Mouse (Mus musculus) megakaryocyte, embryonic 14.5 days (primary cell): ENCODE data around the gene Atf7ip. TPM values are rescaled to one million over a fixed set of nuclear protein-coding genes. Genes with fewer than 3 reads are reported as not detected.

ENCODE experiments used
- H3K27me3 ChIP-seq: replicated peaks from 2 replicates; pipeline ENCODE3; 2012; ENCODE audit warnings: inconsistent platforms
- H3K36me3 ChIP-seq: replicated peaks from 2 replicates; pipeline ENCODE3; 2012; ENCODE audit warnings: low read length, inconsistent platforms, mixed read lengths
- H3K4me1 ChIP-seq: 2 replicates; pipeline ENCODE4 v1.6.1; 2012; ENCODE audit warnings: inconsistent platforms
- H3K4me3 ChIP-seq: replicated peaks from 2 replicates; pipeline ENCODE3; 2012; ENCODE audit warnings: moderate library complexity, mild to moderate bottlenecking, inconsistent platforms
- H3K9me3 ChIP-seq: 2 replicates; pipeline ENCODE4 v1.6.1; 2012; ENCODE audit warnings: inconsistent platforms
- FLI1 ChIP-seq: IDR thresholded peaks from 2 replicates; pipeline ENCODE4 v1.6.1; 2012; ENCODE audit warnings: low read length, inconsistent platforms, mixed read lengths
- GATA1 ChIP-seq: IDR thresholded peaks from 3 replicates; pipeline ENCODE4 v1.6.1; 2012; ENCODE audit warnings: mixed read lengths, low read length, inconsistent platforms, borderline replicate concordance
- polyA plus RNA-seq: library from polyadenylated mRNA; stranded (reverse); fragments of >175 nt; gene quantifications from 2 replicates; pipeline ENCODE4 v1.2.3, GENCODE M21; 2012; ENCODE audit warnings: low replicate concordance; ENCODE audit not compliant: insufficient read depth

The Atf7ip gene
- polyA plus RNA-seq, 1 experiment = 12.1 TPM

DNA sequence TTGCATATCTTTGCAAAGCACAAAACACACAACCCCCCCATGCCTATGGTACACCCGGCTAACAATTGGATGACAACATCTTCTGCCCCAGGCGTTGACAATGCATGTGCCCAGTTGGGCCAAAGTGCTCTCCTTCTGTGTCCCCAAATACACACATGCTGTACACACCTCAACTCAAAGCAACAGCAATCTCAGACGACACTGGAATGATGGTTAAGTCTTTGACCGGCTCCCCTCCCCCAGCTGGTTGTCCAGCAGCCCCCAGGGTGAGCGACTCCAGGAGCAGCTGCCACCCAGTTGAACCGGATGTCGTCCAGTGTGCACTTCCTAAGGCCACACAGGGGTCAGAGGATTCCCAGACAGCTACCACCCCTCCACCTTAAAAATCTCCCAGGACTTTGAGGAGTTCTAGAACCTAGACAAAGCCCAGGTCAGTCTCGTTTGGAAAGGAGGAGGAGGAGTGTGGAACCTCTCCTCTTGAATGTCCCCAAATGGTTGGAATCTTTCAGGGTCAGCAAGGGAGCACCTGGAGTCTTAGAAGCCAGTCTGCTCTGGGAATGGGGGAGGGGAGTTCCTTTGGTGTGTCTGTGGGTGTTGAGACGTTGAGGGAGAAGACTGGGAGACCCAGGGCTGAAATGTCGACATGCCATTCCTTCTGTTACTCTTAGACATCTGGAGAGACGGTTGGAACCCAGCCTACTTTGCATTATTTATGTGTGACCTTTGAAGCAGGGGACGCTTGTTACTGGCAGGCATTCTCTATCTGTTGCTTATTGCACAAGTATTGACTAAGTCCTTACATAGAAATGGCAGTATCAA is 36.8 kb upstream of the Atf7ip start:
- Histone ChIP-seq H3K27me3 (no peaks in the 10 kb centered on the region), H3K4me1 (peaks cover 73% of the 10 kb centered on the region), H3K36me3 (peaks cover 10% of the 10 kb centered on the region), H3K9me3 (no peaks in the 10 kb centered on the region), H3K4me3 (peak overlapping the region; percentile 84)
- TF ChIP-seq GATA1 = no peak
- no peak for TF ChIP-seq FLI1

DNA sequence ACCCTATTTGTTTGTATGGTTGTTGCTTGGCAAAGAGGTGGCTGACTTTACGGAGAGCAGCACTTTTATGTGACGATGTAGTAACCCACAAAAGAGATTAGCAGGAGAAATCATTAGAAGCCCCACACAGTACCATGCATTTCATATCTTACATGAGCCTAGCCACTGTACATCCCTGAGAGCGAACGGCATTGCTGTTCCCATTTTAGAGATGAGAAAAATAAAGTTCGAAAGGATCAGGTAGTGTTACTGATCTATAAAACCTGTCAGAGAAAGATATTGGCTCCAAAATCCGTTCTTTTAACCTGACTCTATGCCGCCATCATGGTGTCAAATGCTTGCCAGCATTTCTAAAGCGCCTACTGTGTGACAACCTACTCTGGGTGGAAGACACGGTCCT is 36.2 kb upstream of the Atf7ip start:
- no peak overlapping the region for H3K4me3 ChIP-seq
- no peaks in the 10 kb centered on the region for H3K9me3 ChIP-seq
- H3K4me1 ChIP-seq = peaks cover 67% of the 10 kb centered on the region
- peaks cover 10% of the 10 kb centered on the region for H3K36me3 ChIP-seq
- no peak for TF ChIP-seq GATA1
- H3K27me3 ChIP-seq = no peaks in the 10 kb centered on the region

DNA sequence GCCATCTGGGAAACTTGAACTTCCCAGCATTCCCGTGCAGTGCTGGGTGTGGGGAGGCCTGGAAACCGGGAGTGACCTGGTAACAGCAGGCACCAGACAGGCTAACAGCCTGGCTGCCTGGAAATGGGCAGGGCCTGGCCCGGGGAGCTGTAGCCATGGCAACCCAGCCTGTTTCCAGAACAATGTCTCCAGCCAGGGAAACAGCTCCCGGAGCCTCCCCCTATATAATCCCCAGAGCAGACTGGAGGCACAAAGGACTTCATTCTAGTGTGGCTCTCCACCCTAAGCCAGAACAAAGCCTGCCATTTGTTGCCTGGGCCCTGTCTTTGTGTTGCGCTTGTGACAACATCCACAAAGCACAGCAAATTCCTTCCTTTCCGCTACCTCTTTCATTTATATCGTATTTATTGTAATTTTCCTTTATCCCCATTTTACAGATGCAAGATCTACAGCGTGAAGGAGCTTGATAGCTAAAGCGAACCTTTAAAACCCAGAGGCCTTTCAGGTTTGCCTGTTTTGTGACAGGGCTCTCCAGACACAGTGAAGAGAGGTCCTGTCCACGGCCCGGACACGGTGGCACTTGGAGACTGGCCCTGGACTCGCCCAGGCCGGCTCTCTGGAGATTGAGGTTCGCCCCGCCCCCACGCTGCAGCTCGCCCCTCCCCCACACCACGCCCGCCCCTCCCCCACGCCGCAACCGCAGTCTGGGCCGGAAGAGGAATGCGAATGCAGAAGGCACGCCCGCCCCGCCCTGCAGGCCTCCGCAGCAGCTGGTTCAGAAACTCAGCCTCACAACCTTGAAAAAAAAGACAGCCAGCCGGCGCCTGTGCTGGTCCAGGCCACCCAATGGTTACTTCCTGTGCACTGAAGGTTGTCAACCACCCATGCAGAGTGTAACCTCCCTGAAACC is 35.4 kb upstream of the Atf7ip start:
- H3K27me3 ChIP-seq = no peaks in the 10 kb centered on the region
- H3K4me3 ChIP-seq = peak overlapping the region; percentile 65
- peaks cover 59% of the 10 kb centered on the region for H3K4me1 ChIP-seq
- H3K36me3 ChIP-seq = peaks cover 10% of the 10 kb centered on the region
- TF ChIP-seq GATA1 (no peak), FLI1 (no peak)
- H3K9me3 ChIP-seq = no peaks in the 10 kb centered on the region

DNA sequence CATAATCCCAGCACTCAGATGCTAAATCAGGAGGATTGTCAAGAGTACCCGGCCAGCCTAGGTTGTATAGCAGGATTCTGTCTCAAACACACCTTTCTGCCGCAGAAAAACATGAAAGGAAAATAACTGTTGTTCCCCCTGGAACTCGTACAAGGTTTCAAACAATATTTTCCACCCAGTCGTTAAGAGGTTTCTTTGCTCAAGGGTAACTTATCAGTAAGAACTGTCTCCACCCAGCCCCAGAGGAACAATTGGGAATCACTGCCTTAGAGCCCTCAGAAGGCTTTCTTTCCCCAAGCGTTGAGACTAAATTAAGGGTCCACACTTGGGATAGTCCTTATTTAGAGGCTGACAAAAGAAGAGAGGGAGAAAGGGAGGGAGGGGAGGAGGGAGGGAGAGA is 34.4 kb upstream of the Atf7ip start:
- Histone ChIP-seq H3K9me3 (no peaks in the 10 kb centered on the region), H3K27me3 (no peaks in the 10 kb centered on the region), H3K36me3 (peaks cover 10% of the 10 kb centered on the region), H3K4me3 (no peak overlapping the region), H3K4me1 (peaks cover 49% of the 10 kb centered on the region)
- TF ChIP-seq GATA1 (no peak), FLI1 (no peak)

DNA sequence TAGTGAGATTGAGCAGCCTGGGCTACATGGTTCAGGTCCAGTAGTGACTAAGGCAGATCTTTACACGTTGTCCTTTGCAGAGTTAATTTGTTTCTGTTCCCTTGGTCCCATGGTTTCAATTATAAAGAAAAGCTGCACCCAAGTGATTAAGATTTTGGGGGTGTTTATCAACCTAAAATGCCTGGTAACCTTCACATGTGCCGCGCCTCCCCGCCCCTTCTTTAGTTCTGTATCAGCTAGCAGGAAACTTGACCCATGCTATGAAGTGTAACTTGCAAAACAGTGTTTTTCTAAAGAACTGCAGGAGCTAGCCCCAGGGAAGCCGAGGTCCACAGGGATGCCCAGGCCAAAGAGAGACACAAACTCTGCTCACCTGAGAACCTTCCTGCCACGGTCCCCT is 33.2 kb upstream of the Atf7ip start:
- Histone ChIP-seq H3K27me3 (no peaks in the 10 kb centered on the region), H3K4me3 (no peak overlapping the region), H3K4me1 (peaks cover 37% of the 10 kb centered on the region), H3K36me3 (peaks cover 10% of the 10 kb centered on the region), H3K9me3 (no peaks in the 10 kb centered on the region)
- TF ChIP-seq GATA1 (no peak), FLI1 (no peak)

DNA sequence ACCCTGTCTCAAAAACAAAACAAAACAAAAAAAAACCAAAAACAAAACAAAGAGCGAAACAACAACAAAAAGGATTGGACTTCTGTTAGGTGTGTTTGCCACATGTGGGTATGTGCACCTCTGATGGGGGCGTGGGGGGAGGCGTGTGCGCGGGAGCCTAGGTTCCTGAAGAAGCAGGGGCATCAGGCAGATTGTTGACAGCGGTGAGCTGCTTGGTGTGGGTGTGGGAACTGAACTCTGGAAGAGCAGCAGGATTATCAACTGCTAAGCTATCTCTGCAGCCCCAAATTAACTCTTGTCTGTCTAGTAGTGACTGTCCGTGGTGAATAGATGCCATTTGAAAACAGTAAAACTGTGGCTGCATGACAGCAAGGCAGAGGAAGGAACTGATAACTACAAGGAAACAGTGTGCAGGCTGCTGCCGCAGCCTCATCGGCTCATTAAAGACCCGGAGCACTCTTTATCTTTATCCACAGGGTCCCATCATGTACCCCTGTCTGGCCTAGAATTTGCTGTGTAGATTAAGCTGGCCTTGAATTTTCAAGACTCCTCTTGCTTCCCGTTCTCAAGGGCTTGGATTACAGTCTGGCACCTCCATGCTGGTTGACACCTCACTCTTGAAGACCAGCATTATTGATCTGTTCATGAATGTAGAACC is 32.4 kb upstream of the Atf7ip start:
- Histone ChIP-seq H3K36me3 (peaks cover 10% of the 10 kb centered on the region), H3K4me3 (no peak overlapping the region), H3K4me1 (peaks cover 32% of the 10 kb centered on the region), H3K27me3 (no peaks in the 10 kb centered on the region), H3K9me3 (no peaks in the 10 kb centered on the region)
- no peak for TF ChIP-seq FLI1
- no peak for TF ChIP-seq GATA1

DNA sequence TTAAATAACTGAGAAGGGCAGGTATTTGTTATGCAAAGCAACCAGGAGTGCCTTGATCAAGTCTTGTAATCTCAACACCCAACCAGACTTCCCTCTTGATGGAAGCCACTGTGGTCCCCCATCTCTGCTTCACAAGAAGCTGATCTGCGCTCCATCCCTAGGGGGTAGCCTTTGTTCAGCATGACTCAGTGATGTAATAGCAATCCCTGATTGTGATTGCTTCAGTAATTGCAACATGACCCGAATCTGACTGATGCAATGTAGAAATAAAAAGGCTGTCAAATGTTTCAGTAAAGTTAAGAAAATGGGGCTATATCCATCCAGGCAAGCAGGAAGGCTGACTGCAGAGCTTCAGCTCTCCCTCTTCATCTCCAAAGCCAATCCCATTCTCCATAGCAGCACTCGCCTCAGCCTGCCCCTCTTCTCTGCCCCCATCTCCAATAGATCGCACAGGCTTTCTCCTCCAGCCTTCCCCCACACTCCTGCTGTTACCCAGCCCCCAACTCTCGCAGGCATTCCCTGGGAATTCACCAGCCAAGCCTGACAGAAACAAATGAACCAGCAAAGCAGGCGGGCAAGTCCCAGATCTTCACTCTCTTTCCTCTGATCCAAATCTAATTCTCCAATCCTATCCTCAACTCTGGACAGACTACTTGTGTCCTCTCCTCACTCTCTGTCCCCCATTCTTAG is 30.7 kb upstream of the Atf7ip start:
- H3K36me3 ChIP-seq = peaks cover 2% of the 10 kb centered on the region
- TF ChIP-seq GATA1 = no peak
- no peak for TF ChIP-seq FLI1
- H3K4me3 ChIP-seq = no peak overlapping the region
- H3K27me3 ChIP-seq = no peaks in the 10 kb centered on the region
- H3K4me1 ChIP-seq = peaks cover 16% of the 10 kb centered on the region
- no peaks in the 10 kb centered on the region for H3K9me3 ChIP-seq

DNA sequence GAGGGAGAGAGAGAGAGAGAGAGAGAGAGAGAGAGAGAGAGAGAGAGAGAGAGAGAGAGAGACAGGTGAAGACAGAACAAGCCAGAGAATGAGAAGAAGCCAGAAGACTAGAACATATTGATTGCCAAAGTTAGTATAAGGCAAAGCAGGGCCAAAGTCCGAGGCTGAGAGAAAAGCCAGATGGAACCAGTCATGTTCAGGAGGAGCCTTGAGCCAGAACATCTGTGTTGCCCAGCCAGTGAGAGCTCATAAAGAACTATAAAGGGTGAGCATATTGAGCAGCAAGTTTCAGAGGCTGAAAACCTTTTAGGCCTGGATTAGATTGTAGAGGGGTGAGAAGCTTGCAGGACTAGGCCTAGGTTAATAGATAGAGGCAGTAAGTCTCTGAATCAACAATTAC is 28.1 kb upstream of the Atf7ip start:
- H3K4me1 ChIP-seq = peaks cover 1% of the 10 kb centered on the region; the same call in 1 of the 2 replicates
- no peaks in the 10 kb centered on the region for H3K27me3 ChIP-seq
- TF ChIP-seq FLI1 = no peak
- H3K36me3 ChIP-seq = peaks cover 9% of the 10 kb centered on the region
- H3K9me3 ChIP-seq = peaks cover 16% of the 10 kb centered on the region
- no peak overlapping the region for H3K4me3 ChIP-seq

DNA sequence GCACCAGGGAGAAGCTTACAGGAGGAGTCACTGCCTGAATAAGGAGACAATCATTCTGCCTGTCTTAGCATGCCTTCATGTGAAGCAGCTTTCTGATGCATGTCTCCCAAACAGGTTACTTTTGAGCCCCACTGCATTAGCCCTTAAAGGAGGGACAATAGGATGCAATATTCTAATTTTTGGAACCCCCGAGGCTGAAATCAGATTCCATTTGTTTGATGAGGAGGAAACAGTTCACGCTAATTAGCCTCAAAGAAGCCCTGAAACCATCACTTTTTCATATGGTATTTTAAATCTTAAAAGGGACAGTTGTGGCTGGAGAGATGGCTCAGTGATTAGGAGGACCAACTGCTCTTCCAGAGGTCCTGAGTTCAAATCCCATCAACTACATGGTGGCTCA is 22.4 kb upstream of the Atf7ip start:
- no peaks in the 10 kb centered on the region for H3K4me1 ChIP-seq
- no peaks in the 10 kb centered on the region for H3K27me3 ChIP-seq
- no peak overlapping the region for H3K4me3 ChIP-seq
- no peak for TF ChIP-seq FLI1
- no peak for TF ChIP-seq GATA1
- H3K36me3 ChIP-seq = peaks cover 9% of the 10 kb centered on the region
- peaks cover 42% of the 10 kb centered on the region for H3K9me3 ChIP-seq
